In genomic region chr8:54806173-54806572, GRCm38 (mm10) we compare ENCODE assay signal across 12 mouse cellular contexts.
"Had no signal": no experiment of that assay in that cellular context is flagged by ENCODE, and none has a peak within 500 bp of the region (broad histone marks: within the 10 kb centered on the region; RNA-seq: fewer than 3 reads in every experiment).

No protein-coding gene starts in this region.

- H3K27me3 ChIP-seq: liver, embryonic 15.5 days; stomach, embryonic 15.5 days had no signal

- H3K9ac ChIP-seq: liver, embryonic 15.5 days; stomach, embryonic 15.5 days had no signal

- DNase-seq: kidney, postnatal 25 days; lung, adult 2 months; lung, postnatal 36 days; right cerebral cortex, postnatal 14 days; thymus, postnatal 36 days had no signal

- H3K4me1 ChIP-seq: limb, embryonic 10.5 days; liver, embryonic 15.5 days; stomach, embryonic 15.5 days had no signal

- H3K4me2 ChIP-seq: liver, embryonic 11.5 days; liver, embryonic 15.5 days; stomach, embryonic 15.5 days had no signal

- H3K9me3 ChIP-seq: limb, embryonic 10.5 days; liver, embryonic 15.5 days; stomach, embryonic 15.5 days had no signal

- H3K27ac ChIP-seq: left cerebral cortex, adult 2 months; limb, embryonic 10.5 days; liver, embryonic 15.5 days; stomach, embryonic 15.5 days had no signal

- H3K36me3 ChIP-seq: limb, embryonic 10.5 days; liver, embryonic 15.5 days; stomach, embryonic 15.5 days had no signal

- H3K4me3 ChIP-seq: left cerebral cortex, adult 2 months; limb, embryonic 10.5 days; liver, embryonic 15.5 days; stomach, embryonic 15.5 days had no signal

- ATAC-seq: lung, postnatal 0 days; midbrain, embryonic 16.5 days had no signal
